Mouse (Mus musculus) forebrain, embryonic 11.5 days (tissue): ENCODE measurements at regions not wholly inside any gene's neighbourhood (a gene's known extent, or its start where the extent isn't known, plus 50 kb on each side); places are given as distances from the start of the nearest gene placed in this dataset.

ENCODE experiments used
- ATAC-seq: fragments of 200-750 bp; cut with Nextera tagmentation; replicated peaks from 2 replicates; pipeline ENCODE4 v1.8.0; 2017; ENCODE audit warnings: moderate TSS enrichment; ENCODE audit not compliant: low FRiP score
- DNase-seq: peaks from one replicate; pipeline ENCODE4 v3.0.0-alpha.2; 2017; ENCODE audit warnings: low spot score
- H3K27ac ChIP-seq: fragments of 300-500 bp; sonication (generic); 2 replicates; pipeline ENCODE4 v1.5.1; 2014; ENCODE audit warnings: low read depth, low read length
- H3K27me3 ChIP-seq: fragments of 300-500 bp; sonication (generic); 2 replicates; pipeline ENCODE4 v1.6.1; 2014; ENCODE audit warnings: mild to moderate bottlenecking, low read length, mixed read lengths; ENCODE audit not compliant: control insufficient read depth, insufficient read depth
- H3K36me3 ChIP-seq: fragments of 300-500 bp; sonication (generic); 2 replicates; pipeline ENCODE4 v1.6.1; 2014; ENCODE audit warnings: mild to moderate bottlenecking, low read length, moderate library complexity, mixed read lengths; ENCODE audit not compliant: control insufficient read depth, insufficient read depth
- H3K4me1 ChIP-seq: fragments of 300-500 bp; sonication (generic); replicated peaks from 2 replicates; pipeline ENCODE4 v1.6.1; 2014; ENCODE audit warnings: low read length, mixed read lengths; ENCODE audit not compliant: control insufficient read depth, insufficient read depth
- H3K4me2 ChIP-seq: fragments of 300-500 bp; sonication (generic); 2 replicates; pipeline ENCODE4 v1.6.1; 2014; ENCODE audit warnings: low read depth, mild to moderate bottlenecking, low read length, moderate library complexity, mixed read lengths; ENCODE audit not compliant: severe bottlenecking
- H3K4me3 ChIP-seq: fragments of 300-500 bp; sonication (generic); 2 replicates; pipeline ENCODE4 v1.5.1; 2014; ENCODE audit warnings: low read depth, low read length
- H3K9ac ChIP-seq: fragments of 300-500 bp; sonication (generic); 2 replicates; pipeline ENCODE4 v1.6.1; 2014; ENCODE audit warnings: low read length
- H3K9me3 ChIP-seq: fragments of 300-500 bp; sonication (generic); 2 replicates; pipeline ENCODE4 v1.6.1; 2016; ENCODE audit warnings: low read length, mixed read lengths; ENCODE audit not compliant: control insufficient read depth
- WGBS: fragments of 180-500 bp; shearing (Covaris S2); extraction: QIAGEN DNeasy Blood & Tissue Kit; methylation state at CpG from one replicate; pipeline ENCODE4 v1.1.7; 2014; 5-methylcytosine and 5-hydroxymethylcytosine counted together

- WGBS: 85% methylated on average over 2 of the region's 2 CpGs
Observed at GRCm38 (mm10) chr14:21900951-21901350, 52.2 kb upstream of the Comtd1 start.

GRCm38 (mm10) chr14:21900516-21900915, 51.7 kb upstream of the Comtd1 start:
- Histone ChIP-seq H3K9ac (no peak overlapping the region), H3K4me3 (no peak overlapping the region), H3K9me3 (no peaks in the 10 kb centered on the region), H3K36me3 (no peaks in the 10 kb centered on the region), H3K27ac (no peak overlapping the region), H3K27me3 (no peaks in the 10 kb centered on the region), H3K4me1 (no peaks in the 10 kb centered on the region), H3K4me2 (no peak overlapping the region)
- DNase-seq (no peak), ATAC-seq (no peak)
- WGBS: 42% methylated on average over 1 of the region's 1 CpGs

More at GRCm38 (mm10) chr14:21900951-21901350, 52.2 kb upstream of the Comtd1 start:
- Histone ChIP-seq H3K4me3 (no peak overlapping the region), H3K27ac (no peak overlapping the region), H3K27me3 (no peaks in the 10 kb centered on the region), H3K4me1 (no peaks in the 10 kb centered on the region), H3K4me2 (no peak overlapping the region), H3K36me3 (no peaks in the 10 kb centered on the region), H3K9me3 (no peaks in the 10 kb centered on the region), H3K9ac (no peak overlapping the region)
- no peak for ATAC-seq
- no peak for DNase-seq
